Mouse (Mus musculus) CH12.LX (cell line): ENCODE data around the gene Pank2. TPM values are rescaled to one million over a fixed set of nuclear protein-coding genes. Genes with fewer than 3 reads are reported as not detected.

ENCODE experiments used
- DNase-seq: peaks from one replicate; pipeline ENCODE4 v3.0.0-alpha.2; 2013; ENCODE audit errors: extremely low read depth
- H3K27ac ChIP-seq: 2 replicates; pipeline ENCODE4 v1.5.1; 2012; ENCODE audit warnings: low read depth, mild to moderate bottlenecking, control low read depth, moderate library complexity; ENCODE audit not compliant: insufficient read depth
- H3K27me3 ChIP-seq: replicated peaks from 2 replicates; pipeline ENCODE3; 2012; ENCODE audit warnings: inconsistent platforms
- H3K36me3 ChIP-seq, 2 experiments: replicated peaks in 1 of 2; 2 replicates each; pipeline versions ENCODE3 to v1.6.1; 2012; ENCODE audit warnings: inconsistent platforms in 1 of 2, low read length in 1 of 2, mild to moderate bottlenecking in 1 of 2, mixed read lengths in 1 of 2, moderate library complexity in 1 of 2; ENCODE audit not compliant: control insufficient read depth in 1 of 2, insufficient read depth in 1 of 2
- H3K4me1 ChIP-seq, 2 experiments: 2 replicates each; pipeline ENCODE4 v1.6.1; 2012; ENCODE audit warnings: inconsistent platforms in 1 of 2, moderate library complexity in 1 of 2; ENCODE audit not compliant: insufficient read depth in 2 of 2, control insufficient read depth in 1 of 2
- H3K4me2 ChIP-seq: 2 replicates; pipeline ENCODE4 v1.6.1; 2012; ENCODE audit warnings: low read depth, mild to moderate bottlenecking, control low read depth; ENCODE audit not compliant: poor library complexity, insufficient read depth, severe bottlenecking
- H3K4me3 ChIP-seq, 3 experiments: fragments of 150-350 bp in 1 of 3; sonication (generic) in 1 of 3; replicated peaks in 1 of 3; 2 replicates each; pipeline versions ENCODE3 to v1.5.1; 2011 to 2012; ENCODE audit warnings: low read depth in 2 of 3, low read length in 2 of 3, mild to moderate bottlenecking in 2 of 3, moderate library complexity in 2 of 3, control low read depth in 1 of 3, improper control_type of control experiment in 1 of 3, inconsistent platforms in 1 of 3, mixed read lengths in 1 of 3; ENCODE audit not compliant: poor library complexity in 1 of 3
- H3K79me2 ChIP-seq: replicated peaks from 2 replicates; pipeline ENCODE4 v1.6.1; 2012; ENCODE audit warnings: mild to moderate bottlenecking, moderate library complexity; ENCODE audit not compliant: control insufficient read depth, poor library complexity, insufficient read depth, severe bottlenecking; ENCODE audit errors: extremely low read depth
- H3K9ac ChIP-seq: 2 replicates; pipeline ENCODE4 v1.6.1; 2012; ENCODE audit warnings: low read depth, mild to moderate bottlenecking, control low read depth, moderate library complexity; ENCODE audit not compliant: insufficient read depth
- H3K9me3 ChIP-seq: replicated peaks from 2 replicates; pipeline ENCODE3; 2012; ENCODE audit warnings: low read length, inconsistent platforms, mixed read lengths
- CHD1 ChIP-seq: IDR thresholded peaks from 2 replicates; pipeline ENCODE4 v1.6.1; 2012; ENCODE audit warnings: low read depth, low read length, improper control_type of control experiment, inconsistent platforms
- CHD2 ChIP-seq: IDR thresholded peaks from 2 replicates; pipeline ENCODE4 v1.6.1; 2011; ENCODE audit warnings: low read length, improper control_type of control experiment
- E2F4 ChIP-seq: IDR thresholded peaks from 2 replicates; pipeline ENCODE4 v1.6.1; 2011; ENCODE audit warnings: low read depth, low read length, improper control_type of control experiment; ENCODE audit not compliant: insufficient replicate concordance
- EP300 ChIP-seq: IDR thresholded peaks from 2 replicates; pipeline ENCODE4 v1.6.1; 2011; ENCODE audit warnings: low read length, improper control_type of control experiment
- ETS1 ChIP-seq: conservative IDR thresholded peaks from 2 replicates; pipeline ENCODE4 v1.6.1; 2012; ENCODE audit warnings: low read depth, mild to moderate bottlenecking, inconsistent platforms, low read length, improper control_type of control experiment, moderate library complexity
- GABPA ChIP-seq: IDR thresholded peaks from 2 replicates; pipeline ENCODE4 v1.6.1; 2012; ENCODE audit warnings: low read depth, low read length, improper control_type of control experiment, inconsistent platforms; ENCODE audit not compliant: insufficient replicate concordance
- JUN ChIP-seq: IDR thresholded peaks from 2 replicates; pipeline ENCODE4 v1.6.1; 2011; ENCODE audit warnings: low read depth, mild to moderate bottlenecking, low read length, improper control_type of control experiment, moderate library complexity; ENCODE audit not compliant: insufficient read depth
- KAT2A ChIP-seq: IDR thresholded peaks from 2 replicates; pipeline ENCODE4 v1.6.1; 2012; ENCODE audit warnings: low read length, improper control_type of control experiment, inconsistent platforms; ENCODE audit not compliant: insufficient replicate concordance
- MAFK ChIP-seq: IDR thresholded peaks from 2 replicates; pipeline ENCODE4 v1.6.1; 2011; ENCODE audit warnings: low read length, improper control_type of control experiment; ENCODE audit not compliant: insufficient replicate concordance
- MAX ChIP-seq: IDR thresholded peaks from 2 replicates; pipeline ENCODE4 v1.6.1; 2011; ENCODE audit warnings: low read length, improper control_type of control experiment
- MAZ ChIP-seq: IDR thresholded peaks from 2 replicates; pipeline ENCODE4 v1.6.1; 2012; ENCODE audit warnings: low read depth, mild to moderate bottlenecking, inconsistent platforms, low read length, improper control_type of control experiment, moderate library complexity
- MYC ChIP-seq: IDR thresholded peaks from 2 replicates; pipeline ENCODE4 v1.6.1; 2011; ENCODE audit warnings: low read depth, mild to moderate bottlenecking, improper control_type of control experiment, low read length
- NRF1 ChIP-seq: IDR thresholded peaks from 2 replicates; pipeline ENCODE4 v1.6.1; 2014; ENCODE audit warnings: low read depth, mild to moderate bottlenecking, inconsistent platforms, low read length, improper control_type of control experiment, moderate library complexity
- PAX5 ChIP-seq: IDR thresholded peaks from 2 replicates; pipeline ENCODE4 v1.6.1; 2012; ENCODE audit warnings: low read length, inconsistent platforms, mixed read lengths
- POLR2A ChIP-seq: IDR thresholded peaks from 2 replicates; pipeline ENCODE4 v1.6.1; 2011; ENCODE audit warnings: low read depth, mild to moderate bottlenecking, improper control_type of control experiment, low read length
- RAD21 ChIP-seq: IDR thresholded peaks from 2 replicates; pipeline ENCODE4 v1.6.1; 2011; ENCODE audit warnings: low read depth, mild to moderate bottlenecking, low read length, improper control_type of control experiment, moderate library complexity
- SMC3 ChIP-seq: IDR thresholded peaks from 2 replicates; pipeline ENCODE4 v1.6.1; 2011; ENCODE audit warnings: low read depth, low read length, improper control_type of control experiment
- TBP ChIP-seq: conservative IDR thresholded peaks from 2 replicates; pipeline ENCODE4 v1.6.1; 2011; ENCODE audit warnings: low read depth, low read length, improper control_type of control experiment
- TCF12 ChIP-seq: IDR thresholded peaks from 2 replicates; pipeline ENCODE4 v1.6.1; 2014; ENCODE audit warnings: low read depth, mild to moderate bottlenecking, inconsistent platforms, low read length, improper control_type of control experiment
- USF1 ChIP-seq: IDR thresholded peaks from 2 replicates; pipeline ENCODE4 v1.6.1; 2014; ENCODE audit warnings: low read depth, mild to moderate bottlenecking, inconsistent platforms, low read length, improper control_type of control experiment
- USF2 ChIP-seq: conservative IDR thresholded peaks from 2 replicates; pipeline ENCODE4 v1.6.1; 2011; ENCODE audit warnings: low read depth, low read length, improper control_type of control experiment
- ZKSCAN1 ChIP-seq: IDR thresholded peaks from 2 replicates; pipeline ENCODE4 v1.6.1; 2012; ENCODE audit warnings: low read depth, inconsistent platforms, low read length, improper control_type of control experiment, borderline replicate concordance
- ZMIZ1 ChIP-seq: IDR thresholded peaks from 2 replicates; pipeline ENCODE4 v1.6.1; 2012; ENCODE audit warnings: low read depth, mild to moderate bottlenecking, inconsistent platforms, low read length, improper control_type of control experiment
- ZNF384 ChIP-seq: IDR thresholded peaks from 2 replicates; pipeline ENCODE4 v1.6.1; 2012; ENCODE audit warnings: low read depth, low read length, improper control_type of control experiment, inconsistent platforms
- dilution Hi-C: fragments of 300-500 bp; cut with MboI; formaldehyde crosslinking; loops from 2 replicates; pipeline ENCODE4 v1.14.3; 2020; ENCODE audit warnings: low sequenced_read_pairs; ENCODE audit not compliant: extremely low pct_unique_long_range_greater_than_20kb, extremely low pct_ligation_motif_present
- in situ Hi-C: fragments of 300-500 bp; cut with MboI; formaldehyde crosslinking; loops from 3 replicates; pipeline ENCODE4 v1.14.3; 2019; ENCODE audit warnings: low sequenced_read_pairs, low pct_ligation_motif_present, low pct_unique_long_range_greater_than_20kb, mixed read lengths
- polyA plus RNA-seq: library from polyadenylated mRNA; unstranded; fragments of >175 nt; gene quantifications from 2 replicates; pipeline ENCODE4 v1.2.1, GENCODE M21; 2012; ENCODE audit warnings: low read depth; ENCODE audit not compliant: insufficient read length
- total RNA-seq, 2 experiments: library from RNA; depleted of rRNA; stranded (reverse); fragments of 300-350 nt in 1 of 2; fragments of >200 nt in 1 of 2; gene quantifications; 2 replicates each; pipeline ENCODE4 v1.2.3; 2012 to 2014

Pank2 gene
- total and polyA plus RNA-seq, 3 experiments = 16.6 to 43.2 (median 28.6) TPM

GRCm38 (mm10) chr2:131254329-131254713 is 8.0 kb upstream of the Pank2 start:
- Histone ChIP-seq H3K4me3 (no peak overlapping the region), H3K4me1 (peaks cover 3 to 17% of the 10 kb centered on the region in 2 experiments; a peak in 2 of 4 replicates), H3K9ac (no peak overlapping the region), H3K9me3 (no peaks in the 10 kb centered on the region), H3K79me2 (no peaks in the 10 kb centered on the region), H3K27ac (no peak overlapping the region), H3K27me3 (no peaks in the 10 kb centered on the region), H3K36me3 (peaks cover 0 to 18% of the 10 kb centered on the region in 2 experiments), H3K4me2 (peak overlapping the region; percentile 74)
- TF ChIP-seq SMC3 (no peak), EP300 (no peak), MAX (no peak), ETS1 (no peak), USF1 (no peak), ZNF384 (no peak), ZKSCAN1 (no peak), PAX5 (no peak), JUN (no peak), NRF1 (no peak), MYC (no peak)
- no peak for DNase-seq
- in situ Hi-C loops (loop anchor here (5.0 to 25.0 kb wide), 2 partner anchors 162 to 258 kb away; no protein-coding TSS in a partner anchor), dilution Hi-C loops (no loop called here)

- TF ChIP-seq E2F4 = no peak
- TF ChIP-seq TBP = no peak
- TF ChIP-seq SMC3 = no peak
- no peak for TF ChIP-seq MAFK
- TF ChIP-seq CHD1 = no peak
- TF ChIP-seq MAZ = no peak
- no peak for TF ChIP-seq TCF12
- no peak for TF ChIP-seq ZMIZ1
- no peak for TF ChIP-seq MAX
- TF ChIP-seq USF2 = no peak
- TF ChIP-seq KAT2A = no peak
- TF ChIP-seq CHD2 = no peak
- no peak for TF ChIP-seq POLR2A
- TF ChIP-seq GABPA = no peak
- TF ChIP-seq EP300 = no peak
- no peak for TF ChIP-seq RAD21
- Histone ChIP-seq H3K9me3 (no peaks in the 10 kb centered on the region), H3K27me3 (no peaks in the 10 kb centered on the region), H3K4me3 (no peak overlapping the region), H3K27ac (no peak overlapping the region), H3K9ac (no peak overlapping the region), H3K4me2 (no peak overlapping the region), H3K4me1 (peaks cover 3 to 17% of the 10 kb centered on the region in 2 experiments; a peak in 2 of 4 replicates), H3K79me2 (no peaks in the 10 kb centered on the region), H3K36me3 (peaks cover 0 to 7% of the 10 kb centered on the region in 2 experiments)
- in situ Hi-C loops = loop anchor here (25.0 kb wide), 1 partner anchor 257 kb away; no protein-coding TSS in a partner anchor
- no peak for DNase-seq
- dilution Hi-C loops = no loop called here
Observed at GRCm38 (mm10) chr2:131255738-131256137, 6.6 kb upstream of the Pank2 start.
